Mouse (Mus musculus) myocyte (in vitro differentiated cells): Measurements from ENCODE around the gene Epha4.

Experiments used
- CEBPB ChIP-seq: IDR thresholded peaks from 2 replicates; pipeline ENCODE4 v1.6.1; 2011; ENCODE audit warnings: mild to moderate bottlenecking, moderate library complexity; ENCODE audit not compliant: poor library complexity, insufficient read depth, severe bottlenecking
- MYOG ChIP-seq, 3 experiments: IDR thresholded peaks; one replicate each; pipeline ENCODE4 v1.6.1; 2011; ENCODE audit warnings: control low read depth in 2 of 3, low read depth in 2 of 3, mild to moderate bottlenecking in 2 of 3; ENCODE audit not compliant: insufficient read length in 2 of 3, control insufficient read depth in 1 of 3, insufficient read depth in 1 of 3
- POLR2A ChIP-seq: IDR thresholded peaks from one replicate; pipeline ENCODE4 v1.6.1; 2011; ENCODE audit warnings: low read depth, mild to moderate bottlenecking, control low read depth, moderate library complexity; ENCODE audit not compliant: insufficient read length
- POLR2AphosphoS2 ChIP-seq: IDR thresholded peaks from one replicate; pipeline ENCODE4 v1.6.1; 2011; ENCODE audit warnings: low read depth, control low read depth; ENCODE audit not compliant: insufficient read length
- REST ChIP-seq: IDR thresholded peaks from one replicate; pipeline ENCODE4 v1.6.1; 2011; ENCODE audit warnings: mild to moderate bottlenecking, control low read depth, moderate library complexity; ENCODE audit not compliant: insufficient read depth, insufficient read length
- TCF12 ChIP-seq: IDR thresholded peaks from one replicate; pipeline ENCODE4 v1.6.1; 2011; ENCODE audit warnings: mild to moderate bottlenecking, control low read depth; ENCODE audit not compliant: poor library complexity, insufficient read depth, severe bottlenecking
- TCF3 ChIP-seq: IDR thresholded peaks from one replicate; pipeline ENCODE4 v1.6.1; 2011; ENCODE audit warnings: low read depth, control low read depth; ENCODE audit not compliant: insufficient read length

DNA sequence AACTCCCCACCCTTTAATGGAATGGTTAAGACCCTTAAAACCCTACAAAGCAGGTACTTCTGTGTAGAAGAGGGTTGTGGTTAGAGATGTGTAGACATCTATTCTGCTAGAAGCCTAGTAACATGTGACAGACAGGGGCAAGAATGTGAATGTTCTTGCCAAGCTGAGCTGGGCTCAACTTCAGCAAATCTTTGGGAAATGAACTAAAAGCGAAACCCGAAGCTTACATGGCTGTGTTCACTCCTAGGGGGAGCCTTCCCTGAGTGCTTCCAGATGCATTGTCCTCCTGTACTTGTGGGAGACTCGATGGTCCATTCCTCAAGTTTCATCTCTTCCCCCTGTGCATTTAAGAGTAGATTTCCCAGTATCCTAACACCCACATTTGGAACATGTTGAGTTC lies 150.3 kb downstream of the Epha4 start:
- TF ChIP-seq MYOG (IDR thresholded peaks at IDR 0.05; ENCODE audit: control insufficient read depth in 1 of 3, insufficient read depth in 1 of 3, insufficient read length in 2 of 3, low read depth in 2 of 3) (no peak), POLR2A (no peak), POLR2AphosphoS2 (no peak), TCF3 (no peak), REST (no peak), TCF12 (no peak), CEBPB (no peak)
